Mouse (Mus musculus) spleen, adult 2 months (tissue): ENCODE data around the gene Itga5. TPM values are rescaled to one million over a fixed set of nuclear protein-coding genes. Genes with fewer than 3 reads are reported as not detected.

Source experiments
- DNase-seq, 2 experiments: peaks; one replicate each; pipeline versions ENCODE4 v3.0.0 to v3.0.0-alpha.2; 2012 to 2021; ENCODE audit warnings: low spot score in 2 of 2, low read depth in 1 of 2
- H3K27ac ChIP-seq: fragments of 200-500 bp; 2 replicates; pipeline ENCODE4 v1.5.1; 2012; ENCODE audit warnings: low read length, inconsistent platforms; ENCODE audit not compliant: insufficient read depth
- H3K27me3 ChIP-seq: fragments of 200-500 bp; 2 replicates; pipeline ENCODE4 v1.6.1; 2012; ENCODE audit warnings: mild to moderate bottlenecking, moderate library complexity, low read length, inconsistent platforms; ENCODE audit not compliant: control insufficient read depth, insufficient read depth
- H3K36me3 ChIP-seq: fragments of 200-500 bp; 2 replicates; pipeline ENCODE4 v1.6.1; 2012; ENCODE audit warnings: mild to moderate bottlenecking, low read length, inconsistent platforms; ENCODE audit not compliant: control insufficient read depth, insufficient read depth
- H3K4me1 ChIP-seq: fragments of 200-500 bp; 2 replicates; pipeline ENCODE4 v1.6.1; 2011; ENCODE audit warnings: inconsistent platforms; ENCODE audit not compliant: control insufficient read depth, insufficient read depth, insufficient read length
- H3K4me3 ChIP-seq: fragments of 200-500 bp; 2 replicates; pipeline ENCODE4 v1.5.1; 2011; ENCODE audit warnings: mild to moderate bottlenecking, inconsistent platforms; ENCODE audit not compliant: insufficient read depth, insufficient read length; ENCODE audit errors: extremely low read depth
- CTCF ChIP-seq: fragments of 200-500 bp; IDR thresholded peaks from 2 replicates; pipeline ENCODE4 v1.5.1; 2011; ENCODE audit warnings: mild to moderate bottlenecking, inconsistent platforms; ENCODE audit not compliant: insufficient read depth, insufficient read length, insufficient replicate concordance; ENCODE audit errors: extremely low read depth
- POLR2A ChIP-seq: fragments of 200-500 bp; IDR thresholded peaks from 2 replicates; pipeline ENCODE4 v1.6.1; 2011; ENCODE audit warnings: low read depth, low read length, inconsistent platforms
- WGBS: fragments of 180-500 bp; shearing (Covaris S2); methylation state at CpG from one replicate; pipeline ENCODE4 v1.1.7; 2018; 5-methylcytosine and 5-hydroxymethylcytosine counted together
- polyA plus RNA-seq: library from polyadenylated mRNA; depleted of rRNA; stranded (reverse); fragments of >200 nt; gene quantifications from 2 replicates; pipeline ENCODE4 v1.2.3, GENCODE M21; 2012

Itga5 gene
- polyA plus RNA-seq, 1 experiment: 8.0 TPM

- 100% methylated on average over 1 of the region's 1 CpGs for WGBS
- no peak for DNase-seq
- no peak; the same call in 1 of the 2 replicates for TF ChIP-seq CTCF
- no peak for TF ChIP-seq POLR2A
- H3K27me3 ChIP-seq: no peaks in the 10 kb centered on the region
- no peak overlapping the region for H3K4me3 ChIP-seq
- H3K4me1 ChIP-seq: peaks cover 3% of the 10 kb centered on the region; the same call in 1 of the 2 replicates
- H3K36me3 ChIP-seq: peaks cover 2% of the 10 kb centered on the region; the same call in 1 of the 2 replicates
- no peak overlapping the region for H3K27ac ChIP-seq
These were observed 45.5 kb downstream of the Itga5 start for GRCm38 (mm10) chr15:103321076-103321475.

- Histone ChIP-seq H3K4me1 (peaks cover 3% of the 10 kb centered on the region; the same call in 1 of the 2 replicates), H3K27ac (no peak overlapping the region), H3K4me3 (no peak overlapping the region), H3K36me3 (peaks cover 6% of the 10 kb centered on the region), H3K27me3 (no peaks in the 10 kb centered on the region)
- DNase-seq: no peak
- WGBS: 88% methylated on average over 3 of the region's 3 CpGs
- TF ChIP-seq CTCF: no peak
- no peak for TF ChIP-seq POLR2A
These were observed 48.3 kb downstream of the Itga5 start for GRCm38 (mm10) chr15:103318201-103318816.

GRCm38 (mm10) chr15:103317731-103318130 lies 48.8 kb downstream of the Itga5 start:
- TF ChIP-seq CTCF (no peak), POLR2A (no peak)
- DNase-seq: no peak
- Histone ChIP-seq H3K4me1 (no peaks in the 10 kb centered on the region), H3K4me3 (no peak overlapping the region), H3K36me3 (peaks cover 6% of the 10 kb centered on the region), H3K27ac (no peak overlapping the region), H3K27me3 (no peaks in the 10 kb centered on the region)
- WGBS: 91% methylated on average over 8 of the region's 8 CpGs

GRCm38 (mm10) chr15:103317120-103317519 lies 49.4 kb downstream of the Itga5 start:
- TF ChIP-seq CTCF (no peak), POLR2A (no peak)
- Histone ChIP-seq H3K36me3 (peaks cover 6% of the 10 kb centered on the region), H3K27ac (no peak overlapping the region), H3K4me1 (no peaks in the 10 kb centered on the region), H3K27me3 (no peaks in the 10 kb centered on the region), H3K4me3 (no peak overlapping the region)
- DNase-seq: no peak

GRCm38 (mm10) chr15:103315979-103316776 lies 50.4 kb downstream of the Itga5 start:
- Histone ChIP-seq H3K27ac (no peak overlapping the region), H3K4me3 (no peak overlapping the region), H3K36me3 (peaks cover 6% of the 10 kb centered on the region), H3K4me1 (no peaks in the 10 kb centered on the region), H3K27me3 (no peaks in the 10 kb centered on the region)
- TF ChIP-seq CTCF: no peak
- no peak for TF ChIP-seq POLR2A
- DNase-seq: no peak
- 80% methylated on average over 10 of the region's 10 CpGs for WGBS

GRCm38 (mm10) chr15:103315011-103315502 lies 51.5 kb downstream of the Itga5 start:
- Histone ChIP-seq H3K27ac (no peak overlapping the region), H3K36me3 (peaks cover 6% of the 10 kb centered on the region), H3K4me3 (no peak overlapping the region), H3K27me3 (no peaks in the 10 kb centered on the region), H3K4me1 (no peaks in the 10 kb centered on the region)
- no peak for DNase-seq
- 80% methylated on average over 18 of the region's 18 CpGs for WGBS
- no peak for TF ChIP-seq POLR2A
- TF ChIP-seq CTCF: peak; percentile 49; the same call in 1 of the 2 replicates

- Histone ChIP-seq H3K4me1 (no peaks in the 10 kb centered on the region), H3K27me3 (no peaks in the 10 kb centered on the region), H3K4me3 (no peak overlapping the region), H3K27ac (no peak overlapping the region), H3K36me3 (peaks cover 6% of the 10 kb centered on the region)
- WGBS: 84% methylated on average over 22 of the region's 22 CpGs
- DNase-seq: no peak
- no peak for TF ChIP-seq POLR2A
- no peak for TF ChIP-seq CTCF
These were observed 52.4 kb downstream of the Itga5 start for GRCm38 (mm10) chr15:103314181-103314580.
